Mouse (Mus musculus): ENCODE results near the gene Atp8a1. TPM values are rescaled to one million over a fixed set of nuclear protein-coding genes. Genes with fewer than 3 reads are reported as not detected.

Atp8a1 gene
- polyA plus RNA-seq, 1 experiment from 2014 or later, result 3.3 TPM

DNA sequence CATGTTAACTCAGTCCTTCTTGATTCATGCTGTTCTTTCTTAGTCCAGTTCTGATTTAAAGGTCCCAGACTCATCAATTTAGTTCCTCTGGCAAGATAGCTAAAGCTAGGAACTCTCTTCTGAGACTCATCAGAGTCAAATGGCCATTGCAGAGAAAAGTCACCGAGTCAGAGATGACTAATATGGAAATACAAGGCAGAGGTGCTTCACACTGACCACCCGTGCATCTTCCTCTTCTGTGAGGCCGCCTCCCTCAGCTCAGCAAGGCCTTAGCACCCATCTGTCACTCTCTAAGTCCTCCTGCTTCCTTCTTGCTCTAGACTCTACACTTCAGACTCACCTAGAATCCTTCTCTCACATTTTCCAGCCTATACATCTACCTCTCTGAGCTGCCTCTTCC is 108.0 kb downstream of the Atp8a1 start:
- TF ChIP-seq CTCF (IDR thresholded peaks at IDR 0.05; ENCODE audit: low read depth), result no peak
- TF ChIP-seq EP300 (optimal IDR thresholded peaks at IDR 0.05), result no peak
- no peak for ATAC-seq (ENCODE audit: low FRiP score, low TSS enrichment)
- H3K4me2 ChIP-seq (replicated peaks; ENCODE audit: low read depth), result no peak overlapping the region

DNA sequence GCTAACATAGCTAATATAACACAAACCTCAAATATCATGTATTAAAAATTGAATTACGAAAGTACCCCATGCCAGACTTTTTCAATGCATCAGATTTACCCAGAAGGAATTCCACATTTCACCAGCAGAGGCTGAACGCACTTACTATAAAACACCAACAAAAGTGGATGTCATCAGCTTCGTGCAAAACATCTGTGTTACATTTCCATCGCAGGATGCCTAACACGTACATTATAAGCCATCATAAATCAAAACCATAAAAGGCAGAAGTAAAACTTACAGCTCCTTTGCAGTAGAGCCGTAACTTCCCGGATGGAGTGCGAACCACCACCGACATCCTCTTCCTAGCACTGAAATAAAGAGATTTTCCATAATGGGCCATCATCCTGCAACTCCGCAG is 109.1 kb downstream of the Atp8a1 start:
- H3K9ac ChIP-seq (ENCODE audit: low read length), result no peak overlapping the region
- DNase-seq (ENCODE audit: low spot score), result no peak
- H3K9me3 ChIP-seq (ENCODE audit: control insufficient read depth, low read length), result no peaks in the 10 kb centered on the region
- H3K27ac ChIP-seq (replicated peaks), result no peak overlapping the region
- 57% methylated on average over 10 of the region's 10 CpGs for WGBS
- H3K4me3 ChIP-seq (ENCODE audit: low read depth, low read length), result no peak overlapping the region
- TF ChIP-seq CTCF (IDR thresholded peaks at IDR 0.05; ENCODE audit: low read depth), result peak; percentile 41; the same call in 1 of the 2 replicates
- no peak for TF ChIP-seq EP300 (optimal IDR thresholded peaks at IDR 0.05)
- H3K36me3 ChIP-seq (ENCODE audit: control insufficient read depth, insufficient read depth, low read length), result no peaks in the 10 kb centered on the region
- H3K4me1 ChIP-seq (replicated peaks; ENCODE audit: control insufficient read depth, insufficient read depth), result no peaks in the 10 kb centered on the region
- H3K4me2 ChIP-seq (replicated peaks; ENCODE audit: low read depth), result no peak overlapping the region
- no peaks in the 10 kb centered on the region for H3K27me3 ChIP-seq (ENCODE audit: control insufficient read depth, insufficient read depth, low read length)
- ATAC-seq (ENCODE audit: low FRiP score, low TSS enrichment), result no peak

More for the DNA sequence above, 108.0 kb downstream of the Atp8a1 start:
- no peaks in the 10 kb centered on the region for H3K4me1 ChIP-seq (replicated peaks; ENCODE audit: control insufficient read depth, insufficient read depth)
- H3K9ac ChIP-seq (ENCODE audit: low read length), result no peak overlapping the region
- no peaks in the 10 kb centered on the region for H3K36me3 ChIP-seq (ENCODE audit: control insufficient read depth, insufficient read depth, low read length)
- no peaks in the 10 kb centered on the region for H3K27me3 ChIP-seq (ENCODE audit: control insufficient read depth, insufficient read depth, low read length)
- no peaks in the 10 kb centered on the region for H3K9me3 ChIP-seq (ENCODE audit: control insufficient read depth, low read length)
- DNase-seq (ENCODE audit: low spot score), result no peak
- H3K27ac ChIP-seq (replicated peaks), result no peak overlapping the region
- 75% methylated on average over 3 of the region's 3 CpGs for WGBS
- no peak overlapping the region for H3K4me3 ChIP-seq (ENCODE audit: low read depth, low read length)

DNA sequence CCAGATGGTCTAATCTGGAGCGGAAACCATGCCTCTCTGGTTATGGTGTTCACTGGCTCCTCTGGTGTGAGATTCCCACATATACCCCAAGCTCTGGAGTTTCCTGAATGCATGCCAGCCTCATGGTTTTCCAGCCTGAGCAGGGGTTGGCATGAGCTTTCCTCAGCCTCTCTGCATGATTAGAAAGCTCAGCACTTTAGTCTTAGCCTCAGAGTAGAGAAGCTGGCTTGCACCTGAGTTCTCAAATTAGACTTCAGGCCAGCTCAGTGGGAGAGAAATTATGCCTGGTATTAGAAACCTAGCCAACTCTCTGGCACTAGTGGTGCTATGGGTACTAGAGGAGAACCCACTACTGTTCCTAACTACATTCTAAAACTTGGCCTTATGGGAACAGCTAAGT is 111.5 kb downstream of the Atp8a1 start:
- Histone ChIP-seq H3K27ac (replicated peaks) (no peak overlapping the region), H3K9me3 (ENCODE audit: control insufficient read depth, low read length) (no peaks in the 10 kb centered on the region), H3K4me3 (ENCODE audit: low read depth, low read length) (no peak overlapping the region), H3K9ac (ENCODE audit: low read length) (no peak overlapping the region), H3K4me2 (replicated peaks; ENCODE audit: low read depth) (no peak overlapping the region), H3K27me3 (ENCODE audit: control insufficient read depth, insufficient read depth, low read length) (no peaks in the 10 kb centered on the region), H3K4me1 (replicated peaks; ENCODE audit: control insufficient read depth, insufficient read depth) (no peaks in the 10 kb centered on the region), H3K36me3 (ENCODE audit: control insufficient read depth, insufficient read depth, low read length) (no peaks in the 10 kb centered on the region)
- ATAC-seq (ENCODE audit: low FRiP score, low TSS enrichment) (no peak), DNase-seq (ENCODE audit: low spot score) (no peak)
- WGBS, result 91% methylated on average over 1 of the region's 1 CpGs
- no peak for TF ChIP-seq EP300 (optimal IDR thresholded peaks at IDR 0.05)
- TF ChIP-seq CTCF (IDR thresholded peaks at IDR 0.05; ENCODE audit: low read depth), result no peak

DNA sequence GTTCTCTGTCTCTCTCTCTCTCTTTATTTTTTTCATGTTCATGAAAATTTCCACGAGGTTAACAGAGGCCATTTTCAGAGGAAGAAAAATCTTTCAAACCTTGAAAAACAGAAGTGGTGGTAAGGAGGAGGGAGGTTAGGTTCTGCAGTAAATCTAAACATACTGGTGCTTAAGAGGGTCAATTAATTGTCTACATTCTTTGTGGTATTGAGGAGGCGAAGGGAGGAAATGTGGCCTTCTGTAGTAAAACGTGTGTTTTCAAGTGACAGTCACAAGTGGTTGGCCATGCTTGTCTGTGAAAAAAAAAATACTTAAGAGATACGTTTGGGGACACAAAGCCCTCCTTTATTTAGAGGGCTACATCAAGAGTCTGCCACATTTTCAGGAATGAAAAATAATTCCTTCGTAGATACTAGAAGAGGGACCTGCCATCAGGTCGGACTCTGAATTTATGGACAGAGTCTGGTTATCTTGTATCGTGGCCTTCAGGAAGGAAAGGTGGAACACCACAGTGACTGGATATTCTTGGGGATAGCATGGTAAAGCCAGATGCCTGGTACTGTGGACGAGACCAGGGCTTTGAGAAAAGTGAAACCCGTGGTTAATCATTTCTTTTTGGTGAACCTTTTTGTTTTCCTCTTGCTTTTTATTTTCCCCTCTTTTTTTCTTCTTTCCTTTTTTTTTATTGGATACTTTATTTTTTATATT is 113.5 kb downstream of the Atp8a1 start:
- H3K9me3 ChIP-seq (ENCODE audit: control insufficient read depth, low read length), result no peaks in the 10 kb centered on the region
- no peak for TF ChIP-seq CTCF (IDR thresholded peaks at IDR 0.05; ENCODE audit: low read depth)
- 75% methylated on average over 9 of the region's 9 CpGs for WGBS
- H3K4me3 ChIP-seq (ENCODE audit: low read depth, low read length), result no peak overlapping the region
- H3K9ac ChIP-seq (ENCODE audit: low read length), result no peak overlapping the region
- H3K4me1 ChIP-seq (replicated peaks; ENCODE audit: control insufficient read depth, insufficient read depth), result no peaks in the 10 kb centered on the region
- no peak overlapping the region for H3K27ac ChIP-seq (replicated peaks)
- DNase-seq (ENCODE audit: low spot score) (no peak), ATAC-seq (ENCODE audit: low FRiP score, low TSS enrichment) (no peak)
- no peaks in the 10 kb centered on the region for H3K36me3 ChIP-seq (ENCODE audit: control insufficient read depth, insufficient read depth, low read length)
- no peaks in the 10 kb centered on the region for H3K27me3 ChIP-seq (ENCODE audit: control insufficient read depth, insufficient read depth, low read length)
- H3K4me2 ChIP-seq (replicated peaks; ENCODE audit: low read depth), result no peak overlapping the region

DNA sequence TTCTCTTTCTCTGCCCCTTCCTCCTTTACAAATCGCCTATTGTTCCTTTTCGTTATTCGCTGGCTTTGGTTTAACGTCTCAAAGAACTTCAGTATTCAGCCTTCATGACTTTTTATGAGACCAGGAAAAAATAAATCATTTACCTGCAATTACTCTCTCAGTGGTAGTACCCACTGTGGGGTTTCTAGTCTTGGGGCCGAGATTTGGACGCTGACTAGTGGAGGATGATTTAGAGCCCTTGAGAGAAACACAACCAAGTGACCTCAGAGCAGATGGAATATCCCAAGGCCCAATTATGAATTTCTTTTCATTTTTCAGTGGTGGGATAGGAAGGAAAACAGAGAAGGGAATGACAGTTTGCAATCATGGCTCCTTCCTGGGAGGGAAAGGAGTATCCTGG is 114.1 kb downstream of the Atp8a1 start:
- Histone ChIP-seq H3K4me3 (ENCODE audit: low read depth, low read length) (no peak overlapping the region), H3K27me3 (ENCODE audit: control insufficient read depth, insufficient read depth, low read length) (no peaks in the 10 kb centered on the region), H3K4me2 (replicated peaks; ENCODE audit: low read depth) (no peak overlapping the region), H3K4me1 (replicated peaks; ENCODE audit: control insufficient read depth, insufficient read depth) (no peaks in the 10 kb centered on the region), H3K36me3 (ENCODE audit: control insufficient read depth, insufficient read depth, low read length) (no peaks in the 10 kb centered on the region), H3K9me3 (ENCODE audit: control insufficient read depth, low read length) (no peaks in the 10 kb centered on the region), H3K27ac (replicated peaks) (no peak overlapping the region), H3K9ac (ENCODE audit: low read length) (no peak overlapping the region)
- WGBS, result 77% methylated on average over 6 of the region's 6 CpGs
- ATAC-seq (ENCODE audit: low FRiP score, low TSS enrichment) (no peak), DNase-seq (ENCODE audit: low spot score) (no peak)
- TF ChIP-seq EP300 (optimal IDR thresholded peaks at IDR 0.05) (no peak), CTCF (IDR thresholded peaks at IDR 0.05; ENCODE audit: low read depth) (no peak)

GRCm38 (mm10) chr5:67727755-67728154 is 119.5 kb downstream of the Atp8a1 start:
- Histone ChIP-seq H3K36me3 (ENCODE audit: control insufficient read depth, insufficient read depth, low read length) (no peaks in the 10 kb centered on the region), H3K27me3 (ENCODE audit: control insufficient read depth, insufficient read depth, low read length) (no peaks in the 10 kb centered on the region), H3K9ac (ENCODE audit: low read length) (no peak overlapping the region), H3K4me2 (replicated peaks; ENCODE audit: low read depth) (no peak overlapping the region), H3K4me3 (ENCODE audit: low read depth, low read length) (no peak overlapping the region), H3K27ac (replicated peaks) (no peak overlapping the region), H3K9me3 (ENCODE audit: control insufficient read depth, low read length) (no peaks in the 10 kb centered on the region), H3K4me1 (replicated peaks; ENCODE audit: control insufficient read depth, insufficient read depth) (no peaks in the 10 kb centered on the region)
- TF ChIP-seq EP300 (optimal IDR thresholded peaks at IDR 0.05) (no peak), CTCF (IDR thresholded peaks at IDR 0.05; ENCODE audit: low read depth) (peak; percentile 75)
- WGBS, result 11% methylated on average over 2 of the region's 2 CpGs
- no peak for DNase-seq (ENCODE audit: low spot score)
- no peak for ATAC-seq (ENCODE audit: low FRiP score, low TSS enrichment)
